Mouse (Mus musculus) small intestine, adult 2 months (tissue): ENCODE measurements around the gene Srrd.

Experiments
- CTCF ChIP-seq: fragments of 200-500 bp; IDR thresholded peaks from 2 replicates; pipeline ENCODE4 v1.5.1; 2012; ENCODE audit warnings: low read depth, mild to moderate bottlenecking, control low read depth, inconsistent platforms, low read length, moderate library complexity, mixed read lengths; ENCODE audit not compliant: insufficient replicate concordance, insufficient read length; ENCODE audit errors: extremely low read depth
- POLR2A ChIP-seq: fragments of 200-500 bp; IDR thresholded peaks from 2 replicates; pipeline ENCODE4 v1.6.1; 2012; ENCODE audit warnings: low read depth, mild to moderate bottlenecking, control low read depth, inconsistent platforms, low read length, moderate library complexity

DNA sequence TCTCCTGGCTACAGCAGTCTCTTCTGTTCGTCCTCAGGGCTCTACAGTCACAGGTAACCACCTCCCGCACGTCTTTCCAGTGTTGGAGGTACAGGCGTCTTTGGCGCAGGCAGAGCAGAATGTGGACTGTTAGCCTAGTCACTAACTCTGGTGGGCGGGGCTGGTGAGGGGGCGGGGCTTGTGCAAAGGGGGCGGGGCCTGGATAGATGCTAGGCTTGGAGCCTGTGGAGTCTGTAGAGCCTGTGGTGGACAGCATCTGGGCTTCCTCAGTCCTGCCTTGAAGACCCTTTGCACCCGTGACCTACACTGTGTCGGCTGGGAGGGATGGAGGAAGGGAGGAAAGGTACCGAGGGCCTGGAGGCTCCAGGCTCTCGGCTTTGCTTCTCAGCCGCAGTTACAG, 13.1 kb upstream of the Srrd start, which contains the start of gene Gm6583:
- no peak for TF ChIP-seq CTCF
- no peak for TF ChIP-seq POLR2A
